Mouse (Mus musculus): ENCODE measurements around the gene Gm10644.

The Gm10644 gene

DNA sequence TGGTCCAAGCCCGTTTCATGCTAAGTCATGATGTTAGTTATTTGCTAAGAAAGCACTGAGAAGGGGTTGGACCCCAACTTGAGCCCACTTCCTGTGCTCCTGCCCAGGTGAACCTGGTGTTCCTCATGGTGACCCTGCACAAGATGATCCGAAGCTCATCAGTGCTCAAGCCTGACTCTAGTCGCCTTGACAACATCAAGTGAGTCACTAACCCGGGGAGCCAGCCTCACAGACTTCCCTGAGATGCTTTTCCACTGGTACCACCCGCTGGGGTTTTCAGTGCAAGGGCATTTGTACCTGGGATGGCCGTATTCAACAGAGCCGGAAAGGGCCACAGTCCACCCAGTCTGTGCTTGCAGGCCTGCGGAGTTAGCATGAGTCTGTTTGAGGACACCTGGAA is 19.6 kb downstream of the Gm10644 start:
- in situ Hi-C loops (cut with MboI) = no loop called here

DNA sequence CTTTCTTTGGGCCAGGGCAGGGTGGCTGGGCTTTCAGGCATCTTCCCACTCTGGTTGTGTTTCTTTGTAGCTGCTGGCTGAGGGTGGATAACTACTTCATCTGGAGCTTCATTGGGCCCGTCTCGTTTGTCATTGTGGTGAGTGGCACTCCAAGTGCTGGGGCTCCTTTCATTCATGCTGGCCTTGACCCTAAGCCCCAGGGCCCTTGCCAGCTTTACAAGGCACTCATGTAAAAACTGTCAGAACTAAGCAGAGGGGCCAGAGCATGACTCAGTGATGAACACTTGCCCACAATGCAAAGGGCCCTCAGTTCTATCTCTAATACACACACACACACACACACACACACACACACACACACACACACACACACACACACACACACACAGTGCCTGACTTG is 20.0 kb downstream of the Gm10644 start:
- in situ Hi-C loops (cut with MboI) = no loop called here

DNA sequence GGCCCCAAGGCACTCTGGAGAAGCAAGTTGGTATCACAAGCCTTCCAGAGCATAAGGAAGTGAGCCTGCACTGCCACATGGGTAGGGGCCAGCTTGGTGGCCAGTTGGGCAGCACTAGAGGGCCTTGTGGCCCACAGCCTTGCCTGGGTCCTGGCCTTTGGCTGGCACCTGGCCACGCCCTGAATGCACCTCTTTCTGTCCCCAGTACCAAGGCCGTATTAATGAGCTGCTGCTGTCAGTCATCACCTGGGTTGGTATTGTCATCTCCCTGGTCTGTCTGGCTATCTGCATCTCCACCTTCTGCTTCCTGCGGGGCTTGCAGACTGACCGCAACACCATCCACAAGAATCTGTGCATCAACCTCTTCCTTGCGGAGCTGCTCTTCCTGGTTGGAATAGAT is 20.8 kb downstream of the Gm10644 start:
- in situ Hi-C loops (cut with MboI) = no loop called here

DNA sequence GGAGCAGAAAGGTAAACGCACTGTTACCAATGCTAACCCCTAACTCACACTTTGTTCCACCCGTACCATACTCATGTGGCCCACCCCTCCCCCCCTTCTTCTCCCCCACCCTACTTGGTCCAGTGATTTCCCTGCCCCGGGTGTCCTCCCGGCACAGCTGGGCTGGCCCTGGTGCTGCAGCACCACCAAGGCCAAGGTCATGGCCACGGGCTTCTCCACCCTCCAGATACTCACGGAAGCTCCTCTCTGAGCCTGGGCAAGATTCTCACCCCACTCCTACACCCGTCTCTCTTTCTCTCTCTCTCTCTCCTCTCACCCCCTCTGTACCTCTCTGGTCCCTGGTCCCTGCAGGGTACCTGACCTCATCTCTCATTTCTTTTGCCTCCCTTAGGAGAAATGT is 28.7 kb downstream of the Gm10644 start:
- in situ Hi-C loops (cut with MboI) = no loop called here

DNA sequence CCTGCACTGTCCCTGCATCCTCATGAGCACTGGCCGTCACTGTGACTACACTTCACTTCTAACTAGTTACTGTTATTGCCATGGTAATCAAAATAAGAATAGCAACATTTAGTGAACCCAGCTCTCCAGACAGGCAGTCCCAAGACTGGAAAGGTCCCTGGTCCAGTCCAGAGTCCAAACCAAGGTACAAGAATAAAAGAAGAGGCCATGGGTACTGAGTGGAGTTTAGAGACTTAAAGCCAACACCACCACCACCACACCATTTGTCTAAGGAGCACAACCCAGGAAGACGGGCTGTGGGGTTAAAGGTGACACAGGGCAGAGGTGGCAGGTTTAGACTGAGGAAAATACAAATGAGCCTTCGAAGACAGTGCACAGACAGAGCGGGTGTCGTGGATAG is 30.4 kb downstream of the Gm10644 start:
- in situ Hi-C loops (cut with MboI) = no loop called here

DNA sequence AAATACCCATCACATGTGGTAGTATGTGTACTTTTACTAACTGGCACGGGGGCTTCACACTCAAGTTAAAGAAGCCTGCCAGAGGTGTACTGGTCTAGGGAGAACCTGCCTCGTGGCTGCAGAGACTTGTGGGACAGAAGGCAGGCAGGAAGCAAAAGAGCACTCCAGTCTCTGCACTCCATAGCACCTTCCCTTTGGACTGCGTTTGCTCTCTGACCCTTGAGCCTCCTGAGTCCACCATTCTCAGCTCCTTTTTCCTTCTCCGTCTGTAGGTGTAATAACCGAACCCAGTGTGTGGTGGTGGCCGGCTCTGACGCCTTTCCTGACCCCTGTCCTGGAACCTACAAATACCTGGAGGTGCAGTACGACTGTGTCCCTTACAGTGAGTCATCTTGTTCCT is 32.3 kb downstream of the Gm10644 start:
- in situ Hi-C loops (cut with MboI) = no loop called here

DNA sequence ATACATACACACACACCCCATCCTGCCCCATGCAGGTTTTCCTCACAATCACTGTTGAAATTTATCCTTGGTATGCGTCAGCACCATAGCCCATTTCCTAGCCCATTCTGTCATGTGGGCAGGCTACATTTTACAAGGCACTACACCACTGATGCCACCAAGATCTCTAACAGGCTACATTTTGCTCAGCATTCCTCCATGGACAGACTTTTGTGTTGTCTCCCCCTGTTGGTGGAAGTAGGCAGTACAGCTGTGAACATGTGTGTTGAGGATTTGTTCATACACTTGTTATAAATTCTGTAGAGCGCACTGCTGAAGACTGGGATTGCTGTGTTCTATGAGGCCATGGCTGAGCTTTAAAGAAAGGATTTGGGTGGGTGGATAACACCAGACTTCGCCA is 33.4 kb downstream of the Gm10644 start:
- in situ Hi-C loops (cut with MboI) = no loop called here

DNA sequence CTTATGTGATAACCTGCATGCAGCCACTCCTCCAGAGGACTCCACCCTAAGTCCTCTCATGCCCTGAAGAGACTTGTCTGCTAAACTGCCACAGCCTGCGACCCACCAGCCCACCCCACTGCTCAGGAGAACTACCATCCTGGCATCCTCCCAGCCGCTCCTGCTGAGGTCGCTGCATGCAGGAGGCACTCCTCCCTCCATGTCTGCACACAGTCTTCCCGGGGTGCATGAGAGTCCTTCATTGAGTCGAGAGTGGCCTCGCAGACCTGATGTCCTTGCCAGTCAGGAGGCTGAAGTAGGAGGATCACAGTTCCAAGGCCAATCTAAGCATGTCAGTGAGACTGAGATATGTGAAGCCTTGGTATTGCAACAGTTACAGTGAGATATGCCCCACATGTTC is 37.4 kb downstream of the Gm10644 start:
- in situ Hi-C loops (cut with MboI) = no loop called here

DNA sequence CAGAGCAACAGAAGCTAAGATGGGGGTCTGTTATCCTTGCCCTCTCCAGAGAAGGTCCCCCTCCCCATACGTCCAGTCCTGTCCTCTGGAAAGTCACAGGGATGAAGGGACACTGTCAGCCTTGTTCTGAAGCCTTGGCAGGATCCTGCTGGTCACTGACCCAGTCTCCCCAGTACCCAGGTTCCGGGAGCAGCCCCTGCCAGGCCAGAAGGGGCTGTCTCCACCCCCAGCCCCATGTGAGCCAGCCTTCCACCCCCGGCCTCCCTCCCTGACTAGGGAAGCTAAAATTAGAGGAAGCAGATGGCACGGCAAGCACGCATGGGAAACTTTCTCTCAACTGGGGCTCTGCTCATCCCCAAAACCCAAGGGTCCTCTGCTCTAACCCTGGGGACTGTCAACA is 39.0 kb downstream of the Gm10644 start:
- in situ Hi-C loops (cut with MboI) = no loop called here

DNA sequence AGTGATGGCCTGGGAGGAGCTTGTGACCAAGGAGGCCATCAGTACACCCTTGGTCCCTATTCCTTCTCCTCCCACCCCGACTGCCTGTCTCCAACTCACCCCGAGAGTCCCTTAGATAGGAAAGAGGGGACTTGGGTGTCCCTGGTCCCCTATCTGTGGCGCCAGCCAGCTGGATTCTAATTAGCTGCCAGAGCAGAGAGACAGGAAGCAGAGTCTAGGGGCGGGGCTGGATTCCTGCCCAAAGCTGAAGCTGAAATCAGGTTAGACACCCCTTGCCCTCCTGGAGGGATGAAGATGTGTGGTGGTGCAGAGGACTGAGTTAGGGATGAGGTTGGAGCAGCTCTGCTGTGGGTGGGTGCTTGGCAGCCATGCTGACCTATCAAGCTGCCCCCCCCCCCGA is 40.1 kb downstream of the Gm10644 start:
- in situ Hi-C loops (cut with MboI) = no loop called here

DNA sequence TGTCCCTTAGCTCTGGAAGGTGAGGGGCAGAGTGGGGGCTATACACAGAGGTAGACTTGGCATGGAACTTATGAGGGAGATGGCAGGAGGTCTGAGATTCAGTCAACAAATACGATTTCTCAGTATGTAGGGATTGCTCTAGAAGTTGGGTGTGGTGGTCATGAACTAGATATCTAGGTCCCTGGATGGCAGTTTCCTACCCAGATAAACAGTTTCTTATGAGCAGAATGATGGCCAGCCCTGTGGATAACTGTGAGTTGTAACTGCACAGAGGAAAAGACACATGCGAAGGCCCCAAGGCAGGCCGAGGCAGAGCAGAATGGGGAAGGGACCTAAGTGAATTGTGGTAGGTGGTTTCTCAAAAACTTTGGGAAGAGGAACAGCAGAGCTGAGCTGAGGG is 40.8 kb downstream of the Gm10644 start:
- in situ Hi-C loops (cut with MboI) = no loop called here

DNA sequence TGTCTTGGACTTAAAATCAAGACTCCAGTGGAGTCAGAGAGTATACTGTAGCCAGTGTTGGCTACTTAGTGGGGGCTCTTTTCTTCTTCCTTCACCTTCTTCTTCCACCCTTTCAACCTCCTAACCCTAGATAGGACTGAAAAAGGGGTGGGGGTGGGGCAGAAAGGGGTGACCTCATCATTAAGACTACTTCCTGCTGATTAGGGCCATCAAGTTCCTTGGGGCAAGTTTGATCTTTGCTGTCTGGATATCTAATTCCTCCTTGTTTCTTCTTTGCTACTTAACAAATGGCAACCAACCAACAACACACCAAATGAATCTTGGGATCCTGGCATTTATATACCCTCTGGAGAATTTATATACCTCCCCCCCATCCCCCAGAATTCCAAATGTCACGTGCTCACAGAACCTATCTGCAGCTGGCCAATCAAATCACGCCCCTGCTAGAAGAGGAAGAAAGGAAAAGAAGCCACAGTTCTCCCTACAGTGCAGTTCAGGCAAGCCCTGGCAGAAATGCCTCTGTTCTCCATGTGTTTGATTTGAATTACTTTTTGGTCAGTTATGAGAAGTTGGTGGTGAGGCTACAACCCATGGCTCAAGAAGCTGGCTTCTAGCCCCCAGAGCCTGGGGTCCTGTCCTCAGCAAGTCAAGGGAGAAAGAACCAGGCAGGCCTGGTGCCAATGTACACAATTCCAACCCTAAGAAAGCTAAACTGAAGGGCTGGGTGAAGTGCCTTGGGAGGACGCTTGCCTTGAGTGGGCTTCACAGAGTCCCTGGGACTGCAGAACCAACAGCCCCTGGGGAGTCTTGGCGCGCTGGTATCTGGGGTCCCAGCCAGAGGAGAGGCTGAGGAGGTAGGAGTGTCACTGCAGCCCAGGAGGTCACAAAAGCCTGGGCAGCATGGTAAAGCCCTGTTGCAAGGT is 42.9 kb downstream of the Gm10644 start:
- in situ Hi-C loops (cut with MboI) = no loop called here

DNA sequence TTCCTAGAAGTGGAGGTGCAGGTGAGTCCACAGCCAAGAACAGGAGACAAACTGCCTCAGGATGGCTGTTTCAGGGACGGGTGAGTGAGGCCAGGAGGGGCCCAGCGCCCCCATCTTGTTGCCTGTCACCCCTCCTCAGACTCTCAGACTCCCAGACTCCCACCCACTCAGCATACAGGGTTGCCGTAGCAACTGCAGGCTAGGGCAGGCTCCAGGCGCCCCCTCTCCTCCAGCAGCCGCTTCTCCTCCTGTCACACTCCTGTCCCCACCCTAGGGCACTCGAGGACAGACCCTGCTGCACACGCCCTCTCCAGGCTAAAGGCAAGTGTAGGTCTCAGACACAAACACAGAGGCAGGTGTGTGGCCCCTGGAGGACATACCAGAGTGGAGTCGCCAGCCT is 45.7 kb downstream of the Gm10644 start:
- in situ Hi-C loops (cut with MboI) = no loop called here

DNA sequence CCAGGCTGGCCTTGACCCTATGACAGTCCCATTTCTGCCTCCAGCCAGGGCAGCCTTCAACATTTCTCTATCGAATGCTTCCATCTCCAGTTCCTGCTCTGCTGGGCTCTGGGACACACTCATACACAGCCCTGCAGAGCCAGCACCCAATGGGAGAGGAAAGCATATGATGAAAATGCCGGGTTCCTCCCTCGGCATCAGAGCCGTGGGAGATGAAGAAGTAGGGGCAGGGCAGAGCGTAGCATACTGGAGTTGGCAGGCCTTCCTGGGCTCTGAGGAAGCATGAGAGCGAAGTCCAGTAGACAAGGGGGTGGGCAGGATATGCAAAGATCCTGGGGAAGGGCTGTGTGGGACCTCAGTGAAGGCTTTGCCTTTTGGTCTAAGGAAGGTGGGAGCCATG is 46.4 kb downstream of the Gm10644 start:
- in situ Hi-C loops (cut with MboI) = no loop called here

DNA sequence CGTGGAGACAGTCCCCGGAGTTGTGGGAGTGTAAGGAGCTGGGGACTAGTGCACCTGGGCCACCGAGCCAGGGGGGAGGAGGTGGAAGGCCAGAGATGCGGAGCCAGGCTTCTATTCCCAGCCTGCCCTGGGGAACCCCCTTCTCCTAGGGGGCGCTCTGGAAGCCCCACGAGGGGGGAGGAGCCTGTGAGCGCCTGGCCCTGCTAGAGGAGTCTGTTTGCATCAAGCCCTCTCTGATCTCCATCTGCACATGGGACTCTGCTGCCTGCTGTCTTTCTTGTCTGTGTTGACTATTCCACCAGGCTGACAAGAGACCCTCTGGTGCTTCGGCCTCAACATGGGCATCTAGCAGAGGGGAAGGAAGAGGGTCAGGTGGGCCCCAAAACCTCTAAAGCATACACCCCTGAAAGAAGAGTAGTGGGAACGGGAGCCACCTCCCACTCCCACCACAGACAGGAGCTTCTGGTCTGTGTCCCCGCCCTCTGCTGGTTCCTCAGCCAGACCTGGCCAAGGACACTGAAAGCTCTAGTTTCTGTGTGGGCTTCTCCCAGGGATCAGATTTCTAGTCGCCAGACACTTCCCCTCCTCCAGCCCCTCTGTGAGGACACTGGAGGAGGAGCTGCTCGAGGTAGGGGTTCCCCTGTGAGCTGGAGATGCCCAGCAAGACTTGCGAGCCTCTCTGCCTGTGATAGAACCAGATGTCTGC is 51.9 kb downstream of the Gm10644 start:
- in situ Hi-C loops (cut with MboI) = no loop called here

DNA sequence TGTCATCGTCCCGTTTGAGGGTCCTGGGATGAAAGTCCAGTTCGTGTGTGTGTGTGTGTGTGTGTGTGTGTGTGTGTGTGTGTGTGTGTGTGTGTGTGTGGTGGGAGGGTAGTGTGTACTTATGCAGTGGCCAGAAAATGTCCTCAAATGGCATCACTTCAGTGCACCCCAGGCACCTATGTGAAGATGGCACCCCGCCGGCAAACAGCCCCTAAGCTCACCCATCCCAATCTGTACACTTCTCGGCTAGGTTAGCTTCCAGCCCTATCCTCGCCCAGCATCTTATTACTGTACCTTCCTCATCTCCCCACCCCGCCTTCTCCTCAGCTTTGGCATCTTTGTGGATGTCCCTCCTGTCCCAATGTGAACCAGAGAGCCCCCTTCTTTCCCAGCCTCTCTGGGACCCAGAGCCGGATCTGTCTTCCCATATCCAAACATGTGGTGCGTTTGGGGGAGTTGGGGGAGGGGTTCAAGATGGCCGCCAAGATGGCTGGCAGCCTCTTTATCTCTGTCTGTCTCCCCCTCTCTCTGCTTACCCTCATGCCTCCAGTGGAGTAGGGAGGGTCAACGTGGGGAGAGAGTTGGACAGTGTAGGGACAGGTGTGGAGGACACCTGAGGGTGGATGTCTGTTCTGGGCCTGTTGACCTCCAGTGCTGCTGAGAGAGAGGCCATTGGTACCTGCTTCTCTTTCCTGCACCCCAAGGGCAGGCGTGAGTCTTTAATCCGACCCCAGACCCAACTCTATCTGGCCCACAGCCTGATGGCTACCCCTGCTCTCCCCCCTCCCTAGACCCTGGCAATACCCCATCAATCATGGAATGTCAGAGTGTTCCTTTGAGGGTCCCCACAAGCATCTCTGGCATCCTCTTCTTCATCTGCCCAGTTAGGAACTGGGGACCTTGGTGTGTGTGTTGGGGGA is 53.2 kb downstream of the Gm10644 start:
- in situ Hi-C loops (cut with MboI) = no loop called here

DNA sequence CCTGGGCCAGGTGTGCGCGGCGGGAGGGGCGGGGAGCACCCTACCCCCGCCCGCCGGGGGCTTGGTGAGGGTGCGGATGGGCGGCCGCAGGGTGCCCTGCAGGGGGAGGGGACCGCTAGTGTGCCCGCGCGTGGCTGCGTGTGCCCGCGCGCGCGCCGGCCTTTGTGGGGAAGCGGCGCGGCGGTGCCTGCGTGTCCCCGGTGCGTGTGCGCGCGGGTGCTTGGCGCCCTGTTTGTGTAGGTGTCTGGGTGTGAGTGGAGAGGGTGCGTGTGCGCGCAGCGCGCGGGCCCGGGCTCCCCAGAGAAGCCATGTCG is 54.1 kb downstream of the Gm10644 start:
- in situ Hi-C loops (cut with MboI) = no loop called here

DNA sequence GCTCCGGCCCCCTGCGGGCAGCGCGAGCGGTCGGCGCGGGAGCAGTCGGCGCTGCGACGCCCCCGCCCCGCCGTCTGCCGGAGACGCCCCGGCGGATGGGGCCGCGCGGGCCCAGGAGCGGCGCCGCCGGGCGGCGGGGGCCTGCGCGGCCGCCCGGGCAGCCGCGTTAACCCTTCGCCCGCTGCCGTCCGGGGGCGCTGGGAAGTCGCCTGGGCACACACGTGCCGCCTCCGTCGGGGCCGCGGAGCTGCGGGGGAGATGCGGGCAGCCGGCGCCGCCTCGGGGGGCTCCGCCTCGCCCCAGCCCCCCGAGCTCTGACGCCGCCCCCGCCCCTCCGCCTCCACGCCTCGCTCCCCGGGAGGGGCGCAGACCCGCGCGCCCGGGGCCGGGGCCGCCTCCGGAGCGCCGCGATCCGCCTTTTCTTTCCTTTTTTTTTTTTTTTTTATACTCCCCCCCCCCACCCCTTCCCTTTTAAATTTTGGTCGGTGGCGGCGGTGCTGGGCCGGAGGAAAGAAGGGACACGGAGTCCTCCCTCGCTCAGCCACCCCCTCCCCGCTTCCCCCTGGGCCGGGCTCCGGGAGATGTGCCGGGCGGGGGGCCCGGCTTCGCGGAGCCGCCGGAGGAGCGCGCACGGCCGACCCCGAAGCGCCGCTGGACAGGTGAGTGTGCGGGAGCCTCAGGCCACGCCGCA is 54.6 kb downstream of the Gm10644 start:
- in situ Hi-C loops (cut with MboI) = no loop called here

DNA sequence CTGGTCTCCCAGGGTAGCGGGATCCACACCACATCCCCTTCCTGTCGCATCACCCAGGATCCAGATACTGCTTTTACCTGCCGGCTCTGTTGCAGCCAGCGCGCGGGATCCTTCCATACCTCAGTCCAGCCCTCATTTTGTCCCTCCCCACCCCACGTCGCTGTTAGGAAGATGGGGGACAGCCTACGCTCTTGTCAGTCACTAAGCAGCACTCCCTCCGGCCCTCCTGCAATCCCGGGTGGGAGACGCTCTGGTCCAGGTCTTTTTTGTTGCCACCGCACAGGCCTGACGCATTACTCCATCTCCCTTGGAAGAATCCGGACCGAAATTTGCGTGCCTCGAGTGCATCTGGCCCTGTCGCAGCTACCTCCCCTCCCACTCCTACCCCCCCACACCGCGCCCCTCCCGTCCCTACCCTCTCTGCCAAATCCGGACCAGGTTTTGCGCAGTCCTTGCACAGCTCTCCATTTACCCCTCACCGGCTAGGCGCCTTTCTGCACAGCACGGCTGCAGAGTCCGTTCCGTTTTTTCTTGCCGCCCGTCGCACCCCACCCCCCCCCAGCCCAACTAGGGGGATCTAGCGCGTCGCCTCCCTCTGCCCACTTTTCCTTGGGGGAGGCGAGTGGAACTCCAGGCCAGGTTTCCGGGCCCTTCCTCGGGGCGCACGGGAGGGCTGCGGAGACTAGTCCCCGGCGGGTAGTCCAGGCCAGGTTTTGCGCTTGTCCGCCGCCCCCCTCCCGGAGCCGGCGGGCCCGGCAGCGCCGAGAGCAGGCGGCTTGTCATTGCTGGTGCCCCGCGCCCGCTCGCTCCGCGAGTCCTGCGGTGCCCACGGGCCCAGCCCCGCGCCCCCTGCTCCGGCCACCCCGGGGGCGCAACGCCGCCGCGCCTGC is 55.4 kb downstream of the Gm10644 start, which contains the start of gene Adgrl1:
Gene Adgrl1, plus strand, starts transcription at position 743 of the 890 bp plus-strand sequence.
- in situ Hi-C loops (cut with MboI) = loop anchor here (5.0 kb wide), 2 partner anchors 177 to 242 kb away; no protein-coding TSS in a partner anchor

DNA sequence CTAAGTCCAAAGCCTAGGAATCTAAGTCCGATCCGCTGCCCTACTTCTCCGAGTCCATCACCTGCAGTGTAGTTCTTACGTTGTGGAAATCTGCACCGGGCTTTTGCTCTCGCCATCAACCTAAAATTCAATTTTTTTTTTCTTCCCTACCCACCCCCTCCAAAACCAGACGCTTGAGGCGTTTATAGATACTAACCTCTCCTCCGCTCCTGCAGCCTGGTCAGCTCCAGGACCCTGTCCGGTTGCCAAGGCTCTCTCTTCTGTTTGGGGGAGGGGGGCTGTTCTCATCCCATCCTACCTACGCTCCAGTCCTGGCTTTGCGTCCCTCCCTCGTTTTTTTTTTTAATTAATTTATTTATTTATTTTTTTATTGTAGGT is 56.0 kb downstream of the Gm10644 start:
- in situ Hi-C loops (cut with MboI) = loop anchor here (5.0 kb wide), 2 partner anchors 177 to 242 kb away; no protein-coding TSS in a partner anchor

DNA sequence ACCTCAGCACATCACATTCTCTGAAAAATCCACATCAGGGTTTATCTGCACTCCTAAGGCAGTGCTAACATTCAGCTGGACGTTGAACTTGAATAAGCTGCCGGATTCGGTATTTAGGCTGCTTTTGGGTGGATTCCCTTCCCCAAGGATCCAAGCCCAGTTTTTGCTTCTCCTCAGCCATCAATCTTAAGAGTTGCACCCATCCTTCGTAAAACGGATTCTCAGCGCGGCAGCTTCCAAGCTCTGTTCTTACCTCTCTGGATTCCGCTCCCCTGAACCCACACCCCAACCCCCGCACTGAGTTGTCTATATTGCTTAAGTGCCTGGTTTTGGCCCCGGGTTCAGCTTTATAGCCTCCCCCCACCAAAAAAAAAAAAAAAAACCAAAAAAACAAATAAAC is 56.5 kb downstream of the Gm10644 start:
- in situ Hi-C loops (cut with MboI) = loop anchor here (5.0 kb wide), 2 partner anchors 176 to 241 kb away; no protein-coding TSS in a partner anchor
